Mouse (Mus musculus): ENCODE results near the gene Snrpb. TPM values are rescaled to one million over a fixed set of nuclear protein-coding genes. Genes with fewer than 3 reads are reported as not detected.

The Snrpb gene
- total RNA-seq (2021) = 100 to 1,000 TPM; 108 to 112 TPM

DNA sequence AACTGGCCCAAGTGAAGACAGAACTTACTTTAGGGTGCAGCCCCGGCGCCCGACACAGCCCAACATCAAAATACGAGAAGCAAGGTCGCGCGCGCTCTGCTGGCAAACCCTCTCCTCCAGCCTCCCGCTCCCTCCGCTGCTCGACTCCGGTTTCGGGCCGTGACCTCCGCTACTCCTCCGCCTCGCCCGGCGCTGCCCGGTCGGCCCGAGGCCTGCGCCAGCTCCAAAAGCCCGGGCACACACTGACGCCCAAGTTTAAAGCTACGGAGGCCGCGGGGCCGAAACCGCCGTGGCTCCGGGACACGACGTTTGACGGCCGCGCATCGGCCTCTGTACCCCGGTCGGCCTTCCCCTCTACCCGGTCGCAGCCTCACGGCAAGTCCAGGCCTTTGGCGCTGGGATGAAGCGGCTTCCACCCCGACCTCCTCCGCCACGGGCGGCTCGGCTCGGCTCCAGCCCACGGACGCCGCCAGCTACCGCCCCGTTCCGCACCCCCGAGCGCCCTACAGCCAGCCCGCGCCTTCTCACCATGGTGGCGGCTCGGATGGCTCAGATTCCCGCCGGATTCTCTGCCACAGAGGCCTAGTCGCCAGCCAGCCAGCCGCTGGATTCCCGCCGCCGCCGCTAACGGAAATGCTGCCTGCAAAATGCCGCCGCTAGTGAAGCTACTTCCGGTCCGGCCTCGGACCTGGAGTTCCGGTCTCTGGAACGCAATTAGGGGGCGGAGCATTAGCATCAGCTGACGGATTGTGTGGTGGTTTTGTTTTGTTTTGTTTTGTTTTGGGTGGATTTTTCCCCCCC, at the start of gene Snrpb:
TSS of gene Snrpb (minus strand) at position 698 of the 801 bp plus-strand sequence.
- peak; percentile 90 to 95 for DNase-seq (ENCODE audit: extremely low spot score in 1 of 2, low spot score in 2 of 2)
- intact Hi-C loops (cut with DNase I) = loop anchor here (5.0 kb wide), 1 partner anchor 88 kb away; no protein-coding TSS in a partner anchor

DNA sequence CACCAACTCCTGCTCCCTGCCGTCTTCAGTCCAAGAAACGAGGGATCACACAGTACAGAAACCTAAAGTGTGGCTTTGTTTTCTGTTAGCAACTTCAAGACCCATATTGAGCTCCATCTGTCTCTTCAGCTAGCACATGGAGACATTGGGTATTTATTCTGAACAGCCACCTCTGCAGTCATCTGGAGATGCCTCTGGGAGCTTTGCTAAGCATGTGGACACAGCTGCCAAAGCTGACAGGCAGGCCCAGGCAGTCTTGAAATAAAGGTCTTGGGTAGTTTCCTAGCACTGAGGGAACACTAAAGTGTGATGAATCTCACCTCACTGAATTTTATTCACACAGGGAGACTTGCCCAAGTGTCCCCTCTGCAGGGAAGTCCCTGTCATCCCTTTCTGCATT, 32.4 kb upstream of the Snrpb start:
- DNase-seq (ENCODE audit: extremely low spot score in 1 of 2, low spot score in 2 of 2) = no peak
- intact Hi-C loops (cut with DNase I) = no loop called here

DNA sequence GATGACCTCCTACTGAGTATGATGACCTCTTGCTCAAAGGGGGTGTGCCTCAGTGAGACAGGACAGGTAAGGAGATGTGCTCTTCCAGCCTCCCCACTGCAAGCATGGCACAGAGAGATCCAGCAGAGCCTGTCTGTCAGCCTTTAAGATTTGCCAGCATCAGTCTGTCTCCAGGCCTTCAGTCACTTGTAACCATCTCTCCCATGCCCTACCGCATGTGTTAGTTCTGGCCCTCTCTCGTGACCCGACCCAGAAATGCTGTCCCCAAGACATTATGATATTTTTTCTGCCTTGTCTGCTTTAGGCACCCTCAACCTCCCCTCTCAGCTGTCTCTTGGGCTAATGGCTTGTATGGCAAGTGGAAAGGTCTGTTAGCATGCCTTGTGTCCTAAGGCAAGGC, 30.4 kb upstream of the Snrpb start:
- DNase-seq (ENCODE audit: extremely low spot score in 1 of 2, low spot score in 2 of 2) = no peak

DNA sequence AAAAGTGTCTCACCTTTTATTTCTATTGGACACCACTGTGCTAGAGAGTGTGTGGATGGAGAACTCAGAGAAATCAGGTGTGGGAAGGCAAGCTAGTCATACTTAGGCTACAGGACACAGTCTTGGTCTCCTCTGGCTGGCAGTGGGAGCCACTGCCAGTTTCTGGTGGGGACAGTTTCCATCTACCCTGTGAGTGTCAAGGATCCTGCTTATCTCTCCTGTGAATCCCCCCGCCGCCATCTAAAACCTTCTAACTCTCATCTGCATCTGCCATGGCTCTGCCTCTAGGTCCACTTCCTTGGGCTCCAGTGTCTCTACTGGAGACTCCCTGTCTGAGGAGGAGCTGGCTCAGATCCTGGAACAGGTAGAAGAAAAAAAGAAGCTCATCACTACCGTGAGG, 28.8 kb upstream of the Snrpb start:
- intact Hi-C loops (cut with DNase I) = no loop called here
- no peak for DNase-seq (ENCODE audit: extremely low spot score in 1 of 2, low spot score in 2 of 2)

More for the DNA sequence above, 30.4 kb upstream of the Snrpb start:
- intact Hi-C loops (cut with DNase I) = no loop called here

DNA sequence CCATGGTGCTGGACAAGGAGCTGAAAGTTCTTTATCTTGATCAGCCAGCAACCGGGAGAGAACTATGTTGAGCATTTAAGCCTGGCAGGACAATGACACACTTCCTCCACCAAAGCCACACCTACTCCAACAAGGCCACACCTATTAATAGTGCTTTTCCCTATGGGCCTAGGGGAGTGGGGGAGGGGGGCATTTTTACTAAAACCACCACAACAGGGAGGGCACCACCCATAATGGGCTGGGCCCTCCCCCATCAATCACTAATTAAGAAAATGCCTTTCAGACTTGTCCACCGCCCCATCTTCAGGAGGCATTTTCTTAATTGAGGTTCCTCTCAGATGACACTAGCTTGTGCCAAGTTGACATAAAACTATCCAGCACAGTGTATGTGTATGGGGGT, 28.2 kb upstream of the Snrpb start:
- no peak for DNase-seq (ENCODE audit: extremely low spot score in 1 of 2, low spot score in 2 of 2)
- intact Hi-C loops (cut with DNase I) = no loop called here

DNA sequence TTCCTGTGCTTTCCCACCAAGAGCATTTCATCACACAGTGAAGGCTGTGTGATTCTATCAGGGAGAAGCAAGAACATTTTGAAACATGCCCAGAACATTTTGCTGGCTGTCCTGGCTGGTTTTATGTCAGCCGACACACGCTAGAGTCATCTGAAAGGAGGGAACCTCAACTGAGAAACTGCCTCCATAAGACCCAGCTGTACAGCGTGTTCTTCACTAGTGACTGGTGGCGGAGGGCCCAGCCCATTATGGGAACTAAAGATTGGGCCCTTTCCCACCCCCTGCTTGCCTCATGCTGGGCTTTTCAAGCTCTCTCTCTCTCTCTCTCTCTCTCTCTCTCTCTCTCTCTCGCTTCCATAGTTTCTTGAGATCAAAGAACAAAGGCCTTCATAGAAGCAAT, 21.8 kb upstream of the Snrpb start:
- intact Hi-C loops (cut with DNase I) = no loop called here
- DNase-seq (ENCODE audit: extremely low spot score in 1 of 2, low spot score in 2 of 2) = no peak

DNA sequence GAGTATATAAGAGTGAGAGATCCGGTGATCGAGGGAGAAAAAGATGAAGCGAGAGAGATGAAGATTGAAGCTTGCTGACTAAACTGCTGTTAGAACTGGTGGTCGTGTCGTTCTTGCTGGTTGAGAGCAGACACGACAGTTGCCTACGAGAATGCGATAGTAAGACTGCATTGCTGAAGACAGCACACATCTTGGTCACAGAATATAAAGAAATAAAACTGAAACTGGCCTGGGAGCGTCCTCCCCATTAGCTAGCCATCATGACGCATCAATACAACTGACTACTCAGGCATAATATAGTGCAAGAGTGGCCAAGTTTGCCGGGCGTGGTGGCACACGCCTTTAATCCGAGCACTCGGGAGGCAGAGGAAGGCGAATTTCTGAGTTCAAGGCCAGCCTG, 15.7 kb upstream of the Snrpb start, which contains the start of gene Tmc2:
TSS of gene Tmc2 (plus strand) at position 301 of the 400 bp plus-strand sequence.
- no peak for DNase-seq (ENCODE audit: extremely low spot score in 1 of 2, low spot score in 2 of 2)

DNA sequence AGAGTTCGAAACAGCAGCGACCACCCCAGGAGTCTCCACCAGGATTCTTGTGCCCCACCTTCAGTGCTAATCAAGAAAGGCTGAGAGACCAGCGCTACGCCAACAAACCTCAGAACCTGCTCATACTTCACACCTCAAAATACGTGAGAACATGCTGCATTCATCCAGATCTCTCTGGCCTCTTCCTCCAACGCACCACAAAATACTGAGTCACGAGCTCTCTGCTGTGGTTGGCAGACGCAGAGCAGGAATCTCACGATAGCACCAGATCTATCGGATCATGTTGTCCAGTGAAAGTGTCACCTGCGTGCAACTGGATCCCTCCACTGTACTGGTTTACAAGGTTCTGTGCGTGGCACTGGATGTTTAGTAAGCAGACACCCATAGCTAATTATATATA, 9.2 kb upstream of the Snrpb start:
- intact Hi-C loops (cut with DNase I) = no loop called here
- DNase-seq (ENCODE audit: extremely low spot score in 1 of 2, low spot score in 2 of 2) = no peak

More for the DNA sequence above, 15.7 kb upstream of the Snrpb start, which contains the start of gene Tmc2:
- intact Hi-C loops (cut with DNase I) = no loop called here

DNA sequence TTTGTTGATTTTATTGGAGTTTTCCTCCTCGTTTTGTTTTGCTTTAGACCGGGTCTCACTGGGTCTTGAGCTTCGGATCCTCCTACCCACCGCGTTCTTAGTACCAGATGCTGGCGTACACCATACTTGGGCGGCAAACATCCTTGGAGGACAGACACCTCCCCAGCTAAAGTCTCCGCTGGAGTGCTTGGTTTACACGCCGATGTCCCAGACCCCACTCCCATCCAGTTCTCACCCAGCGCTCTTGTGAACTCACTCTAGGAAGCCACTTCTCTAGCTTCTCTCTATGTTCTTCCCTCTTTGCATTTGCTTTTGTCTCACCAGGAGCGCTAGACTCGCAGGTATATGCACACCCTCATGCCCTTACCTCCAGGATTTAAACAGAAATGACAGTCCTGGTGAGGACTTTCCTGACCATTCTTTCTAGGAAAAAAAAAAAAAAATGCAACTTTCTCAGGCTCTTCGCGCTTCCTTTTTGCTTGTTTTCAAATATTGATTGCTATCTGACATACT, 360 bp upstream of the Snrpb start:
- intact Hi-C loops (cut with DNase I) = loop anchor here (5.0 kb wide), 1 partner anchor 88 kb away; no protein-coding TSS in a partner anchor
- DNase-seq (ENCODE audit: extremely low spot score in 1 of 2, low spot score in 2 of 2) = peak in 1 of 2 experiments; percentile 39

DNA sequence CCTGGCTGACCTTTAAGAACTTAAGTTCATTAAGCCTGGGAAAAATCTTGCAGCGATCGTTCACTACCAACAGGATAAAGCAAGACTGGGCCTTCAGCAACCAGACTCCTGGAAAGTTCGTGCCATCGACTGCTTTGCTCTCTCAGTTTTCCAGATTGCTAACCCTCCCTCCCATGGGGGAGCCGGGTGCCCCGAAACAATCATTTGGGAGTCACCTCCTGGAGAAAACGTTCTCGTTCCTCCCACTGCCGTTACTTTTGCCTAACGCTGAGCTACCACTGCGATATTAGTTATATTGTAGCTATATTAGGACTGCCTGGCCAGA, 860 bp downstream of the Snrpb start:
- no peak for DNase-seq (ENCODE audit: extremely low spot score in 1 of 2, low spot score in 2 of 2)
- intact Hi-C loops (cut with DNase I) = loop anchor here (5.0 kb wide), 1 partner anchor 89 kb away; no protein-coding TSS in a partner anchor

DNA sequence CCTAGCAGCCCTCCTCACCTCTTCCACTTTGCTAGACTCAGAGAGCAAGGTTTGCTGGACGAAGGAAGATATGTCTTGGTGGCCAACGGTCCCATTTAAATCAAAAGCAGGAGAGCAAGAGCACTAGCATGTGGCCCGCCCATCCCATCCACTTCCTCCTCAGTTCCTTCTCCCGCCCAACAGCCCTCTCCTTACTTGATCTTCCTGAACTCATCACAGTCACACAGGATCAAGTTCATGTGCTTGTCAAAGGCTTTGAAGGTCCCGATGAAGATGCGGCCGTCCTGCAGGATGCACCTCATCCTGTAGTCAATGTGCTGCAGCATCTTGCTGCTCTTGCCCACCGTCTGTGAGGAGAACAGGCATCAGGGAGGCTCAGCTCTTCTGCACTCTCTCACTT, 2.4 kb downstream of the Snrpb start:
- intact Hi-C loops (cut with DNase I) = loop anchor here (2.0 to 5.0 kb wide), 2 partner anchors 70 to 90 kb away; no protein-coding TSS in a partner anchor
- no peak for DNase-seq (ENCODE audit: extremely low spot score in 1 of 2, low spot score in 2 of 2)

DNA sequence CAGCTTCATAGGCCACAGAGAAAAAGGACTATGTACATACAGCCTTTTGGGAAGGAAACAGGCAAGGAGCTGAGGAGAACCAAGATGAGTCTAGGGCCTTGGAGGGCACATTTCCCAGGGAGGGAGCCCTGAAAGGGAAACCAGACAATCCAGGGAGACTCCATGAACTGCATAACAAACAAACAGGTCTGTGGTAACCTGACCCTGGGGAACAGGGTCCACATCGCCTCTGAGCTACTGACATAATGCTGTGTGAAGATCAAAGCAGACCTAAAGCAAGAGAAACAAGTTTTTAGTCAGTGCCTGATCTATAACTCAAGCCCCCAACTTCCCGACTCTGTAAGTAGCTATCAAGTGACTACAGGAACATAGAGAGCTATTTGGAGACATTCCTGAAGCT, 7.5 kb downstream of the Snrpb start:
- intact Hi-C loops (cut with DNase I) = no loop called here

DNA sequence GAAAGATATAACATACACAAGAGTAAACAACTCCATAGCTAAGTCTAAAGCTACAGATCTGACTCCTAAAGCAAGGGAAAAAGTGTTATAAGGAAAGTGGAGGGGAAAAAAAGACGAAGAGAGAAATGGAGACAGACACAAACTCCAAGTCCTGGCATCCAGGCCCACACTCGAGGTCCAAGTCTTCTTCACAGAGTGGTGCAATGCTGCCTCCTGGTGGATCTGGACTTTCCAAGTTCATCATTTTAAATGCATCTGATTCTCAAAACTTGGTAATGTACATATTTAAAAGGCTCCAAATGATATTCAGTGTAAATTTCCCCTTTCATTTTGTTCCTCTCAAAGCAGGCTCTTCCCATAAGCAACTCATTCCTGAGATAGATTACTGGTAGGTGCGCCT, 11.3 kb downstream of the Snrpb start:
- DNase-seq (ENCODE audit: extremely low spot score in 1 of 2, low spot score in 2 of 2) = peak; percentile 62 to 74
- intact Hi-C loops (cut with DNase I) = loop anchor here (1.0 to 5.0 kb wide), 3 partner anchors 100 to 291 kb away; no protein-coding TSS in a partner anchor

More for the DNA sequence above, 7.5 kb downstream of the Snrpb start:
- DNase-seq (ENCODE audit: extremely low spot score in 1 of 2, low spot score in 2 of 2) = no peak

DNA sequence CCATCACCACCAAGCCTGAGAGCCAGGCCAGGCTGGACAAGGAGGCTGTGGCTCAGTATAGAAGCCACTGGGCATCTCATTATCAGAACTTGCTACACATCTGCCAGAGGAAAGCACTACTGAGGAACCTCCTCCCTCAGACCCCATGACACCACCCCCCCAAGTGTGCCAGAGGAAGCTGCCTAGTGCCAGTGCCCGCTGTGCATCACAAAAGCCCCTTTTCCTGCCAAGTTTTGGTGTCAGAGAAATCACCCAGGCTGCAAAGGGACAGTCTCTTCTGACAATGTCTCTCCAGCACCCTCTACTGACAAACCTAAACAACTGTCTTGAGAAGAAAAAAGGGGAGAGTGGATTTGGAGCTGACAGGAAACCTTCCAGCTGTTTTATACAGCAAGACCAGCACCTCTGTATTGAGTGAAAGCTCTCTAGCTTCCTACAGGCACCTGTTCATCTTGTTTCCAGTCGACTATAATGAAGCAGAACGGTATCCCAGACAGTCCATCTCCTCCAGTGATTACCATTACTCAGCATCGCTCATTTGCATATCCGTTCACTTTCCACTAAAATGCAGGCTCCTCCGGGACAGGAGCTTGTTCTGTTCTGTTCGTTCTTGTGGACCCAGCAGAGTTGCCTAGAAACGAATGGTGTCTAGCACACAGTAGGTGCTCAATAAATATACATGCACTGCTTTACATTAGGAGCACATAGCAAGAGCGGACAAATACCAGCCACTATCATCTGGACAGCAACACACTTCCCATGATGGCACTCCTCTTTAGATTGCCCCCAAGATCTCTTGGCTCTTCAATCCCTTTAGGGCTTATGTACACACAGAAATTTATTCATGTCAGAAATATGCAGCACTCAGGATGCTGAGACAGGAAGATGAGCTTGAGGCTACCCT, 12.6 kb downstream of the Snrpb start:
- DNase-seq (ENCODE audit: extremely low spot score in 1 of 2, low spot score in 2 of 2) = peak; percentile 53 to 78
- intact Hi-C loops (cut with DNase I) = loop anchor here (5.0 kb wide), 1 partner anchor 289 kb away; no protein-coding TSS in a partner anchor

DNA sequence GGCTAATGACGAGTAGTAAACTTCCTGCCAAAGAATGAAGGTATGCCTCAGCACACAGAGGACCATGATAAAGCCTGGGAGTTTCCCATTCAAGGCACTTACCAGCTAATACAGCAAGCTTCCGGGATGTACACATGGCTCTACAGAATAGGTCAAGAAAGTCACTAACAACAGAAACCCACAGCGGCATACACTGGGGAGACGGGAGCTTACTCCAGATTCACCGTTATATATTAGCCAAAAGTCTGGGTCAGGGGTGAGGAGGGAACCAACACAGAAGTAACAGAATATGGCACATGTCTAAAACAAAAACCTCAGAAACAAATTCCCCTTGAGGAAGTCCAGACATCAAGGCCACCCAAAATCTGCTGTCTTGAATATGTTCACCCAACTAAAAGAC, 16.5 kb downstream of the Snrpb start:
- DNase-seq (ENCODE audit: extremely low spot score in 1 of 2, low spot score in 2 of 2) = no peak
- intact Hi-C loops (cut with DNase I) = no loop called here

DNA sequence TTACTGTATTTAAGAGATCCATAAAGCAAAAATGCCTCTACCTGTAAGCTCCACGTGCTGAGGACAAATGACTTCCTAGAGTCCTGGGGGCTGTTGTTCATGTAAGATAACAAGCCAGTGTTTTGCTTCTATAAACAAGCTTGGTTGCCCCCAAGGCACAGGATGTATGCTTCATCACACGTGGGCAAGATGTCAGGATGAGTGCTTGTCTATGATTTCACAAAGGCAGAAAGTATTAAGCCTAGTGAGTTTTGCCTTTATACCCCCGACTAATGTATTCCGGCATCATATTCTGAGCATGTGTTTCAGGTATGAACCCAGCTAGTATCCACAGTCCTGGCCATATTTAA, 21.1 kb downstream of the Snrpb start:
- intact Hi-C loops (cut with DNase I) = no loop called here
- DNase-seq (ENCODE audit: extremely low spot score in 1 of 2, low spot score in 2 of 2) = no peak

DNA sequence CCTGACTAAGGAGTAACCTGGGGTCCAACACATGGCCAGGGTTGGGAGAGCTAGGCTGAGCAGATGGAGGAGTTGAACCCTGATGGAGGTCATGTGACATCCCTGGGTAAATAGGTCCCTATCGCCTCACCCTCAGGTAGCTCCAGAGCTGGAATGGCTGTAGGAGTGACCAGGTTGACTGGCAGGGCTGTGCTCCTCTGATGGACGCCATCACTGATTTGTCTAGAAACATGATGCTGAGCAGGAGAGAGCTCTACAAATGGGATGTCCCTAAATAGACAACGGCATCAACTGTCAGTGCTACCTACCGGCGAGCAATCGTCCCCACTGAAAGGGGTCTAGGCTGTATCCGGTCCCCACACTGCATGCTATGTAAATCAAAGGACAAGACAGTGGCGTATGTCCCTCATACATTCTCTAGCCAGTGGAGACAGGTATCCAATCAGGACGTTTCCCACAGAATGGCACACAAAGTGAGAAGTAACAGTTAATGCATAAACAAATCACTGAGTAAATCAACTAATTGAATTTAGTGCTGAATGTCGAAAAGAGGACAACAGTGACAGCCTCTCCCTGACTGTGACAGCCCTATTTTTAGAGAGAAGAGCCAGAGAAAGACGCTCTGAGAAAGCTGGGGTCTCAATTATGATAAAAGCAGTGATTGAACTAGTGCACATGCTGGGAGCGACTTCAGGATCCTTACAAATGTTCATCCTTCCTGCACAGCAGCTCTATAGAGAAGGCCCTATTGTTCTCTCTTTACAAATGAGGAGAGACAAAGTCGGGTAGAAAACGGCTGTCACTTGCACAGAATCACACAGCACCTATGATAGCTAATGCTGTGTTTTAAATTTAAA, 21.7 kb downstream of the Snrpb start:
- intact Hi-C loops (cut with DNase I) = no loop called here
- no peak for DNase-seq (ENCODE audit: extremely low spot score in 1 of 2, low spot score in 2 of 2)

DNA sequence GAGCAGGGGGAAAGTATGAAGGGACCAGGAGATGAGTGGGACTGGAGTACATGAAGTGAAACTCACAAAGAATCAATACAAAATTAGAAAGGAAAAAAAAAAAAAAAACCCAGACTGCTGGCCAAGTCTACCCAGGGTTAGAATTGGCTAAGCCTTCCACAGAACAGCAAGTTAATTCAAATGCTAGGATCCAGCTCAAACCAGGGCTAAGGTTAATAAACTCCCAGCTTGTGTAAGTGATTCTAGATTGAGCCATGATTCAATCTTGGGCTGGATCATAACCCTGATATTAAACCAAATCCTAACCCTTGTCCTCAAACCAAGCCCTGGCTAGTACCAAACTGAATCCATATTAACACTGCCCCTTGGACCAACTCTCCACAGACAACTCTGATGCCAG, 23.4 kb downstream of the Snrpb start:
- intact Hi-C loops (cut with DNase I) = no loop called here
- no peak for DNase-seq (ENCODE audit: extremely low spot score in 1 of 2, low spot score in 2 of 2)

DNA sequence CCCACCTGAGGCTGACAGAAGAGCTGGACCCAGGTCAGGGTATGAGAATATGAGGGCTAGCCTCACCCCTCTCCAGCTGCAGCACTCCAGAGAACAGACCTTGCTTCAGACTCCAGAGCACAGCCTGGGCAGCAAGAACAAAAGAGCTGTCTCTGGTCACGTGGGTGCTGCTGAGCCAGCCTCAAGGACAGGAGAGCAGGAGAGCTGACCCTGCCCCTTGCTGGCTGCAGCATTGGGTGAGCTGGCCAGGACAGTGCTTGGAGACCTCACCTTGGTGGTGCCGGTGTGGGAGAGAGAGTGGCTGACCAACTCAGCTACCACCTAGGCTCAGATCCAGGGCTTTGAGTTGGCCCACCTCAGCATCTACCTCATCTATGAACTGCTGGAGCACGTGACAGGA, 24.0 kb downstream of the Snrpb start:
- DNase-seq (ENCODE audit: extremely low spot score in 1 of 2, low spot score in 2 of 2) = no peak
- intact Hi-C loops (cut with DNase I) = no loop called here
